Mouse (Mus musculus) spleen, adult 2 months (tissue): ENCODE measurements at regions not wholly inside any gene's neighbourhood (a gene's known extent, or its start where the extent isn't known, plus 50 kb on each side); places are given as distances from the start of the nearest gene placed in this dataset.

Source experiments
- DNase-seq, 2 experiments: peaks; one replicate each; pipeline versions ENCODE4 v3.0.0 to v3.0.0-alpha.2; 2012 to 2021; ENCODE audit warnings: low spot score in 2 of 2, low read depth in 1 of 2
- H3K27ac ChIP-seq: fragments of 200-500 bp; 2 replicates; pipeline ENCODE4 v1.5.1; 2012; ENCODE audit warnings: low read length, inconsistent platforms; ENCODE audit not compliant: insufficient read depth
- H3K27me3 ChIP-seq: fragments of 200-500 bp; 2 replicates; pipeline ENCODE4 v1.6.1; 2012; ENCODE audit warnings: mild to moderate bottlenecking, moderate library complexity, low read length, inconsistent platforms; ENCODE audit not compliant: control insufficient read depth, insufficient read depth
- H3K36me3 ChIP-seq: fragments of 200-500 bp; 2 replicates; pipeline ENCODE4 v1.6.1; 2012; ENCODE audit warnings: mild to moderate bottlenecking, low read length, inconsistent platforms; ENCODE audit not compliant: control insufficient read depth, insufficient read depth
- H3K4me1 ChIP-seq: fragments of 200-500 bp; 2 replicates; pipeline ENCODE4 v1.6.1; 2011; ENCODE audit warnings: inconsistent platforms; ENCODE audit not compliant: control insufficient read depth, insufficient read depth, insufficient read length
- H3K4me3 ChIP-seq: fragments of 200-500 bp; 2 replicates; pipeline ENCODE4 v1.5.1; 2011; ENCODE audit warnings: mild to moderate bottlenecking, inconsistent platforms; ENCODE audit not compliant: insufficient read depth, insufficient read length; ENCODE audit errors: extremely low read depth
- CTCF ChIP-seq: fragments of 200-500 bp; IDR thresholded peaks from 2 replicates; pipeline ENCODE4 v1.5.1; 2011; ENCODE audit warnings: mild to moderate bottlenecking, inconsistent platforms; ENCODE audit not compliant: insufficient read depth, insufficient read length, insufficient replicate concordance; ENCODE audit errors: extremely low read depth
- POLR2A ChIP-seq: fragments of 200-500 bp; IDR thresholded peaks from 2 replicates; pipeline ENCODE4 v1.6.1; 2011; ENCODE audit warnings: low read depth, low read length, inconsistent platforms
- WGBS: fragments of 180-500 bp; shearing (Covaris S2); methylation state at CpG from one replicate; pipeline ENCODE4 v1.1.7; 2018; 5-methylcytosine and 5-hydroxymethylcytosine counted together

DNA sequence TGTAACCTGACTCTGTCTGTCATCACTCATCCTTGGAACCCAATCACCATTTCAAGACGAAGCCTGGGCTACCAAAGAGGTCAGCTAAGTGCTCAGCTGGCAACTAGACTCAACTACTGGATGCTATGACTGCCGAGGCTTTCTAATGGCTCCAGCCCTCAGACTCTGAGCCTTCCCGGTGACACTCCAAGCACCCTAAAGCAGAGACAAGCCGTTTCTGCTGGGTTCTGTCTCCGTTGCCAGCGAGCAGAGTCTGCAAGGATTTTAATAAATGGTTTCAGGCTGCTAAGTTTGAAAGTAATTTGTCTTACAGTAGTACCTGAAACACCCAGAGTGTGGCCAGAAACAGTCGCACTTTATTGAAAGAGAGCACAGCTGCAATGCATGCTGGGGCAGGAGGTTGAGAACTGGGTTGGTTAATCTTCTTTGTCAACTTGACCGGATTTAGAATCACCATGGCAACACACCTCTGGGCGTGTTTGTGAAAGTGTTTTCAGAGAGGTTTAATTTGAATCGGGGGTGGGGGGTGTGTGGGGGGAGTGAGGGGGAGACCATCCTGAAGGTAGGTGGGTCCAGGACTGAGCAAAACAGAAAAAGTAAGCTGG, 298.8 kb downstream of the H2al1j start:
- Histone ChIP-seq H3K27me3 (no peaks in the 10 kb centered on the region), H3K4me1 (no peaks in the 10 kb centered on the region), H3K36me3 (no peaks in the 10 kb centered on the region), H3K27ac (no peak overlapping the region), H3K4me3 (no peak overlapping the region)
- DNase-seq: no peak
- 80% methylated on average over 10 of the region's 10 CpGs for WGBS
- TF ChIP-seq POLR2A: no peak
- no peak for TF ChIP-seq CTCF

DNA sequence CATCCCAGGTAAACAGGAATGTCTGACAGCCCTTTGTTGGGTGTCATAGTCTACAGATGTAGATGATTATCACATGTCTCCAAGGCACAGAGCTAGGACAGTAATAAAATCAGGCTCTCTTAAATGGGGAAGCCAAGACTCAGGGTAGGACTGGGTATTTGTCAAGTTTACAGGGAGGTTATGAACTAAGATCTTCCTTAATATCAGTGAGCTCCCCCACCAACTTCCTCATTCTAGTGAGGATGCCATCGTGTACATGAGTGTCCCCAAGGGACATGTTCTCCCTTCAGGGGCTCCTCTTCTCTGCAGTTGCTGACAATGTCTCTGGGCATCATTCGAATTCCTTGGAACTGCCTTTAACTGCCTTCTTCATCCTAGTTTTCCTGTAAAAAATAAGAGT, 301.7 kb downstream of the H2al1j start:
- Histone ChIP-seq H3K4me3 (no peak overlapping the region), H3K27me3 (no peaks in the 10 kb centered on the region), H3K36me3 (no peaks in the 10 kb centered on the region), H3K27ac (no peak overlapping the region), H3K4me1 (no peaks in the 10 kb centered on the region; the same call in 1 of the 2 replicates)
- TF ChIP-seq CTCF (no peak), POLR2A (no peak)
- WGBS: 37% methylated on average over 2 of the region's 2 CpGs
- no peak for DNase-seq

DNA sequence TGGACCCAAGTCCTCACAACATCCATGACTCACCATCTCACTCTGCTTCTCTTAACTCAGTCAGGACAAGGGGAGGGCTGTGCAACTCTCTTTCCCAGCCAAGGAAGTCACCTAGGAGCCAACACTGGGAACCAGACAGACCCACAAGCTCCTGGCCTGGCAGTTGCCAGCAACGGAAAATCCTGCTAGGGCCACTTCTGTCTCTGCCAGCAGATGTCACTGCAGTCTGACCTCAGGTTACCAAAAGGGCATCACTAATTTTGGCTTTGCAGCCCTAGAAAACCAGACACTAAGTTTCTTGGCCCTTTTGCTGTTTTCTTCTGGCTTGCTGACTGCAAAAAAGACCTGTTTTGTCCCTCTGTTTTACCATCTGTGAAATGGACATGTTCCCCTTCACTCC, 302.3 kb downstream of the H2al1j start:
- 13% methylated on average over 1 of the region's 1 CpGs for whole genome bisulfite sequencing
- H3K27ac ChIP-seq: no peak overlapping the region
- no peaks in the 10 kb centered on the region; the same call in 1 of the 2 replicates for H3K4me1 ChIP-seq
- H3K27me3 ChIP-seq: no peaks in the 10 kb centered on the region
- H3K36me3 ChIP-seq: no peaks in the 10 kb centered on the region
- TF ChIP-seq POLR2A (no peak), CTCF (peak; percentile 60; the same call in 1 of the 2 replicates)
- H3K4me3 ChIP-seq: no peak overlapping the region
- peak in 1 of 2 experiments; percentile 27 for DNase-seq

DNA sequence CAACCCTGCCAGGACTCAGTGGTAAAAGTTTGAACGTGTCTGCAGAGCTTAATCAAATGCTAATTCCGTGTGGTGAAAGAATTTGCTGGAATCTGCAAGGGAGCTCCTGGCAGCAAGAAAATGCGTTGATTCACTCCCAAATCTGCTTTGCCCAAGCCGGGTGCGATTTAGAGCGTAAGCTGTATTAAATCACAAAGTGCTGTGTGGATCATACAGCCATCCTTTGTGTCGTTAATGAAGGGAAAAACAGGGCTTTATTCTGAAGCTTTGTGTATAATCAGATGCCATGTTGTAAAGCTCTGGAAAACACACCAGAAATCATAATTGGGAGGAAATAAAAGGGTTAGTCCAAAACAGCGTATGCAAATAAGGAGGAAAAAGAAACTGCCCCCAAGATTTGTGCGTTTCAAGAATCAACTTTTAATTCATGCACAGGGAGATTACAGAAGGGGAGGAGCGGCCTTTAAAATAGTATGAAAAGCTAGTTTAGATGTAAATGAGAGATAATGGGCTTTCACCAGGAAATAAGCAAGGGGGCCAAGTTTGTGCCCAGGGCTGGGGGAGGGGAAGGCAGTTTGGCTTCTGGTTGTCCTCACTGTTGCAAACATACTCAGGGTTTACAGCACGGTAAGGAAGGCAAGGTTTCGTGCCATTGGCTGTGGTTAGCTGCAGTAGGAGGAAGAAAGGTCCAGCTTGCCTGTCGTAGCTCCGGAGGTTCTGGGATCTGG, 303.7 kb downstream of the H2al1j start:
- H3K27me3 ChIP-seq: no peaks in the 10 kb centered on the region
- no peak for DNase-seq
- WGBS: 32% methylated on average over 14 of the region's 14 CpGs
- H3K27ac ChIP-seq: no peak overlapping the region
- no peaks in the 10 kb centered on the region for H3K36me3 ChIP-seq
- TF ChIP-seq POLR2A (no peak), CTCF (no peak)
- H3K4me1 ChIP-seq: no peaks in the 10 kb centered on the region; the same call in 1 of the 2 replicates
- peak overlapping the region; percentile 30; the same call in 1 of the 2 replicates for H3K4me3 ChIP-seq

DNA sequence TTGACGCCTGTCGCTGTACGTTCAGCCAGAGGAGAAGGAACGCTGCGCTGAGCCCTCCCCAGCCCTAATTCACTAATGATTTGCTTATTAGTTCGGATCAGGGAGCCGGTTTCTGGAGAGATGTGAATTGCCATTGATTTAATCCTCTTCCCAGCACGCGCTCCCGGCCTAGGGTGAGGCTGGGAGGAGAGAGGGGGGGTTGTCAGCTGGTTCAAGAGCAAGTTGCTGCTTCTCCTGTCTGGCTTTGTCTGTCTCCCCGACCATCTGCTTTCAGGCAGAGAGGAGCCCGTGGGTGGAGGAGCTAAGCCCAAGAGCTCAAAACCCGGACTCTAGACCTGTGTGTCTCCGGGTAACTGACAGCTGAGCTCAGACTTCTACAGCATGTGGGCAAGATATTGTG, 304.4 kb downstream of the H2al1j start:
- Histone ChIP-seq H3K4me3 (peak overlapping the region; percentile 30; the same call in 1 of the 2 replicates), H3K36me3 (no peaks in the 10 kb centered on the region), H3K4me1 (no peaks in the 10 kb centered on the region; the same call in 1 of the 2 replicates), H3K27ac (no peak overlapping the region), H3K27me3 (no peaks in the 10 kb centered on the region)
- TF ChIP-seq CTCF: no peak
- no peak for TF ChIP-seq POLR2A
- 25% methylated on average over 14 of the region's 14 CpGs for WGBS
- no peak for DNase-seq

DNA sequence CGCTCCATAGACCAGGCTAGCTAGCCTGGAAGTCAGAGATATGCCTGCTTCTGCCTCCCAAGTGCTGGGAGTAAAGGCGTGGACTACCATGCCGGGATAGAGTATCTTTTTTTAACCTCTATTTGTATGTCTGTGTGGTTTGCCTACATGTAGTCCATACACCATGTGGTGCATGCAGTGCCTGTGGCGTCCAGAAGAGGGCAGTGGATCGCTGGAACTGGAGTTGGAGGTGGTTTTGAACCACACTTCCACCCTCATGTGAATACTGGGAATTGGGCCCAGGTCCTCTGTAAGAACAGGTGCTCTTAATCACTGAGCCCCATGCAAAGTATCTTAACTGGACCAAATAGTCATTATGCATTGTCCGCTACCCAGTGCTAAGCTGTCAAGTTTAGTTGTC, 306.2 kb downstream of the H2al1j start:
- no peaks in the 10 kb centered on the region for H3K27me3 ChIP-seq
- DNase-seq: peak in 1 of 2 experiments; percentile 18
- WGBS: 55% methylated on average over 6 of the region's 6 CpGs
- H3K4me3 ChIP-seq: no peak overlapping the region
- TF ChIP-seq POLR2A (no peak), CTCF (peak; percentile 33; the same call in 1 of the 2 replicates)
- no peak overlapping the region for H3K27ac ChIP-seq
- no peaks in the 10 kb centered on the region; the same call in 1 of the 2 replicates for H3K4me1 ChIP-seq
- H3K36me3 ChIP-seq: no peaks in the 10 kb centered on the region

DNA sequence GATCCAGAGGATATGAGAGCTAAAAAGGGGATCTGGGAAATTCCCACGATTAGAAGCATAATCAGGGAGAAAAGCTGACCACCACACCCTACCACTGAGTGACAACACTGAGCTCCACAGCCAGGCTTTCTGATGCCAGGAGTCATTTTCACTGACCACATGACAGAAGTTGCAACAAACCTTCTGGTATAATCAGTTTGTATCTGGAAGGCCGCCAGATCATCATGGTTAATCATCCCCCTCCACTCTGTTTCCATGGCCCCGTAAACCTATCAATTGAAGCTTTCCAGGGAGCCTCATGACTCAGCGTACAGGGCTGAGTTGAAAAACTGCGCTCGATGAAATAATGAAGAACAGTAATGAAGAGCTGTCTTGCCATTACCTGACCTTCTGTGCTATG, 316.9 kb downstream of the H2al1j start:
- 76% methylated on average over 6 of the region's 6 CpGs for WGBS
- Histone ChIP-seq H3K27ac (no peak overlapping the region), H3K4me3 (no peak overlapping the region), H3K4me1 (peaks cover 2% of the 10 kb centered on the region; the same call in 1 of the 2 replicates), H3K27me3 (no peaks in the 10 kb centered on the region), H3K36me3 (no peaks in the 10 kb centered on the region)
- no peak for TF ChIP-seq CTCF
- TF ChIP-seq POLR2A: no peak
- no peak for DNase-seq
